Mouse (Mus musculus) forebrain, embryonic 16.5 days (tissue): ENCODE data around the gene Bcat1. TPM values are rescaled to one million over a fixed set of nuclear protein-coding genes. Genes with fewer than 3 reads are reported as not detected.

Source experiments
- ATAC-seq: fragments of 200-750 bp; cut with Nextera tagmentation; 2 replicates; pipeline ENCODE4 v1.8.0; 2017; ENCODE audit warnings: mild to moderate bottlenecking, moderate library complexity
- H3K27ac ChIP-seq: fragments of 300-500 bp; sonication (generic); 2 replicates; pipeline ENCODE4 v1.5.1; 2014; ENCODE audit warnings: low read length, control low read depth
- H3K27me3 ChIP-seq: fragments of 300-500 bp; sonication (generic); replicated peaks from 2 replicates; pipeline ENCODE4 v1.6.1; 2014; ENCODE audit warnings: low read length; ENCODE audit not compliant: control insufficient read depth, insufficient read depth
- H3K36me3 ChIP-seq: fragments of 300-500 bp; sonication (generic); 2 replicates; pipeline ENCODE4 v1.6.1; 2014; ENCODE audit not compliant: control insufficient read depth, insufficient read depth
- H3K4me1 ChIP-seq: fragments of 300-500 bp; sonication (generic); replicated peaks from 2 replicates; pipeline ENCODE4 v1.6.1; 2014; ENCODE audit warnings: low read length; ENCODE audit not compliant: control insufficient read depth, insufficient read depth
- H3K4me2 ChIP-seq: fragments of 300-500 bp; sonication (generic); 2 replicates; pipeline ENCODE4 v1.6.1; 2014; ENCODE audit warnings: mild to moderate bottlenecking, low read length, control low read depth
- H3K4me3 ChIP-seq: fragments of 300-500 bp; sonication (generic); replicated peaks from 2 replicates; pipeline ENCODE4 v1.5.1; 2014; ENCODE audit warnings: mild to moderate bottlenecking, low read length, control low read depth
- H3K9ac ChIP-seq: fragments of 300-500 bp; sonication (generic); replicated peaks from 2 replicates; pipeline ENCODE4 v1.6.1; 2014; ENCODE audit warnings: low read depth, low read length, control low read depth
- H3K9me3 ChIP-seq: fragments of 300-500 bp; sonication (generic); 2 replicates; pipeline ENCODE4 v1.6.1; 2016; ENCODE audit warnings: low read length; ENCODE audit not compliant: control insufficient read depth
- WGBS: fragments of 180-500 bp; shearing (Covaris S2); extraction: QIAGEN DNeasy Blood & Tissue Kit; methylation state at CpG from one replicate; pipeline ENCODE4 v1.1.7; 2014; 5-methylcytosine and 5-hydroxymethylcytosine counted together
- polyA plus RNA-seq: library from polyadenylated mRNA; unstranded; fragments of >200 nt; fragmentation: Nextera tagmentation; extraction: Ambion mirVana; gene quantifications from 2 replicates; pipeline ENCODE4 v1.2.1, GENCODE M21; 2015

Bcat1 gene
- polyA plus RNA-seq, 1 experiment from 2014 or later, result 110 TPM

DNA sequence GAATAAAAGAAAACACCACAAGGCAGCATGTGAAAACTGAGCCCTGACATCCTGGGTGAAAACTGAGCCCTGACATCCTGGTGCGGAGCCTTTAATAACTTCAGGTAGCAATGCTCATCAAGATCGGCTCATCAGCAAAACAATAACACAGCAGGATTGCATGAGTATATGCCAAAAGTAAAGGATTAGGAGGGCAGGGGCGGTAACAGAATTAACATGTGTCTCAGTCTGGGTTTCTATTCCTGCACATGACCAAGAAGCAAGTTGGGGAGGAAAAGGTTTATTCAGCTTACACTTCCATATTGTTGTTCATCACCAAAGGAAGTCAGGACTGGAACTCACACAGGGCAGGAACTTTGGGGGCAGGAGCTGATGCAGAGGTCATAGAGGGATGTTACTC, 93.9 kb downstream of the Bcat1 start:
- H3K27me3 ChIP-seq, result no peaks in the 10 kb centered on the region
- H3K36me3 ChIP-seq, result no peaks in the 10 kb centered on the region
- ATAC-seq, result no peak
- WGBS, result 55% methylated on average over 3 of the region's 3 CpGs
- no peak overlapping the region for H3K4me3 ChIP-seq
- H3K4me1 ChIP-seq, result no peaks in the 10 kb centered on the region
- H3K27ac ChIP-seq, result no peak overlapping the region
- H3K9ac ChIP-seq, result no peak overlapping the region
- H3K4me2 ChIP-seq, result no peak overlapping the region
- no peaks in the 10 kb centered on the region for H3K9me3 ChIP-seq

DNA sequence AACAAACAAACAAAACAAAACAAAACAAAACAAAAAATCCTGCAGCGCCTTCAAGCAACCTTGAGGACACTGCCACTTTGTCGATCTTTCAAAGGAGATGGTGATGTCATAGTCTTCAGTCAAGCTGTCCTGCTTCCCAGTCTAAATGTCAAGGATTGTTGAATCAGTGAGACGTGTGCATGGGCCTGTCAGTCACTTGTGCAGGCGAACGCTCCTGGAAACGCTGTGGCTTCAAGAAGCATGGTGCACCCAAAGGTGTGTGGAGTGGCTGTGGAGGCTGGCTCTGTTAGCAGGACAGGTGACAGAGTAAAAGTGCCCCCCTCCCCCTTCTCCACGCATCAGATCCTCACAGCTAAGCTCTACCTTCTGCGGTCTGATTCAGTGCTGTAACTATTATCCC, 103.6 kb downstream of the Bcat1 start:
- WGBS, result 73% methylated on average over 8 of the region's 8 CpGs
- no peaks in the 10 kb centered on the region for H3K36me3 ChIP-seq
- no peaks in the 10 kb centered on the region for H3K9me3 ChIP-seq
- no peak overlapping the region for H3K4me2 ChIP-seq
- no peak overlapping the region for H3K9ac ChIP-seq
- no peak overlapping the region for H3K27ac ChIP-seq
- no peaks in the 10 kb centered on the region for H3K27me3 ChIP-seq
- no peak for ATAC-seq
- H3K4me3 ChIP-seq, result no peak overlapping the region
- H3K4me1 ChIP-seq, result no peaks in the 10 kb centered on the region

DNA sequence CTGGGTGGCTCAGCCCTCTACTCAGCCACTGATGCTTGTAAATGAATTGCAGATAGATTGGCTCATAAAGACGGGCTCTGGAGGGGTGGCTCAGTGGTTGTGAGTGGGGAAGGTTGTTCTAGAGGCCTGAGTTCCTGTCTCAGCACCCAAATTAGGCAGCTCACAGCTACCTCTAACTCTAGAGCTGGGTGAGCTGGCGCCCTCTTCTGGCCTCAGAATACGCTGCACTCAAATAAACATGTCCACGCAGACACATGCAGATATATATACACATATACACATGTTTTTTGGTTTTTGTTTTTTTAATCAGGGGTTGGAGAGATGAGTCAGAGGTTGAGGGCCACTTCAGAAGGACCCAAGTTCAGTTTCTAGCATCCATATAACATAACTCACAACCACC, 105.1 kb downstream of the Bcat1 start:
- no peak overlapping the region for H3K4me3 ChIP-seq
- H3K4me1 ChIP-seq, result no peaks in the 10 kb centered on the region
- 86% methylated on average over 4 of the region's 4 CpGs for WGBS
- H3K27ac ChIP-seq, result no peak overlapping the region
- H3K9me3 ChIP-seq, result no peaks in the 10 kb centered on the region
- H3K9ac ChIP-seq, result no peak overlapping the region
- ATAC-seq, result no peak
- no peak overlapping the region for H3K4me2 ChIP-seq
- no peaks in the 10 kb centered on the region for H3K36me3 ChIP-seq
- no peaks in the 10 kb centered on the region for H3K27me3 ChIP-seq

DNA sequence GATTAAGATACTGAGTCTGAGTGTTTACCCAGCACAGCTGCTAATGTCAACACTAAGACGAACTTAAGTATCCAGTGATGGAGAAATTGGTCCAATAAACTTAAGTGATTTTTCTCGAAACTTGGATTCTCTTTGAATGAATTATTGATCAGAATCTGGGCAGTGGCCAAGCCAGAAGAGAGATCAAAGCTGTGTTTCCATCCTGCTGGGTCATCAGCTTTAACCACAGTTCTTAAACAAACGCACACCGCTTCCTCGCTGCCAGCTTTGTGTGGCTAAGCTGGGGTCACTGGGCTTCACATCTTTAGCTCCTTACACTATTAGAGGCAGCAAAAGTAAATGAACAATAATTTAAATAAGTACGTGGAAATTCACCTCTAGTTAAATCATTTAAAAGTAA, 108.4 kb downstream of the Bcat1 start:
- Histone ChIP-seq H3K9ac (no peak overlapping the region), H3K9me3 (no peaks in the 10 kb centered on the region), H3K4me1 (no peaks in the 10 kb centered on the region), H3K4me2 (no peak overlapping the region), H3K36me3 (no peaks in the 10 kb centered on the region), H3K27ac (no peak overlapping the region), H3K27me3 (no peaks in the 10 kb centered on the region), H3K4me3 (no peak overlapping the region)
- no peak for ATAC-seq
- WGBS, result 57% methylated on average over 6 of the region's 6 CpGs

DNA sequence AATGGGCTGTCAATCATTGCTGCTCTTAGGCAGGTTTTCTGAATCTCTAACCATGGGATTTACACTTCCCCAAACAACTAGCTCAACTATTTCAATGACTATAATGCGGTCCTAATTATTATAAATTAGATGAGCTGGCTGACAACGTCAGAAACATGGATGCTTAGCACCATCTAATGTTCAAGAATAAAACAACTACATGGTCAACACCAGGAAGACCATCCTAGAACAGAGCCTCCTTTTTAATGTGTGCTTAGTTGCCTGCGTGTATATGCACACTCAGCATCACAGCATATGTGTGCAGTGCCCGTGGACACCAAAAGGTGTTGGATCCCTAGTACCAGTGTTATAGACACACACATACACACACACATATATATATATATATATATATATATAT, 111.8 kb downstream of the Bcat1 start:
- H3K9ac ChIP-seq, result no peak overlapping the region
- H3K9me3 ChIP-seq, result no peaks in the 10 kb centered on the region
- no peaks in the 10 kb centered on the region for H3K36me3 ChIP-seq
- ATAC-seq, result peak; percentile 62
- 52% methylated on average over 4 of the region's 4 CpGs for WGBS
- H3K27me3 ChIP-seq, result no peaks in the 10 kb centered on the region
- peaks cover 3% of the 10 kb centered on the region; the same call in 1 of the 2 replicates for H3K4me1 ChIP-seq
- H3K27ac ChIP-seq, result no peak overlapping the region
- no peak overlapping the region for H3K4me3 ChIP-seq
- no peak overlapping the region for H3K4me2 ChIP-seq

DNA sequence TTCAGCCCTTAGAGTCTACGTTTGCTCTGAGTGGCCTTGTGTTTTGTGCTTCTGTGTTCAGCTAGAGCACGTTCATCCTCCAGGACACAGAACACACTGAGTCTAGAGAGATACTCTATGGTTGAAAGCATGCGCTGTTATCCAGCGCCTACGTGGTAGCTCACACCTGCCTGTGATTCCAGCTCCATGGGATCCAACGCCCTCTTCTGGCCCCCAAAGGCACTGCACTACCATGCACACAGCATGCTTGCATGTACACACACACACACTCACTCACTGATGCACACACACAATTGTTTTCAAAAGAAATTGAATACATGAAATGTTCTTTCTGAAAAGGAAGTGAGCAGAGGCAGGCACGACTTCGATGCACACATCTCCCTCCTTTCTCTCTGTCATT, 112.8 kb downstream of the Bcat1 start:
- 87% methylated on average over 8 of the region's 8 CpGs for WGBS

DNA sequence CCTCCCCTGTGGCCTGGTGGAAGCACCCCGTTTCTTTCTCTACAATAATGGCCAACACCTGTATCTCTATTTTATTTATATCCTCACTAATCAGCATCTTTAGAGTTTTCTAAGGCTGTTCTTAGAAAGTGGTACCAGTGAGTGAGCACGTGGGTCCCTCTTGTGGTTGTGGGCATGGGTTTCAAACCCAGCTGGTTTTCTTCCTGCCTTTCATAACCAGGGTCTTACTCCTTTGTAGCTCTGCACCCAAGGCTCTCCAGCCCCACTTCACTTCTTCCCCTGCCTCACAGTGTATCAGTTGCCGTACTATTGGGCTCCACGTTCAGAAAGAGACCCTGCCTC, 114.0 kb downstream of the Bcat1 start:
- H3K27ac ChIP-seq, result no peak overlapping the region
- no peak overlapping the region for H3K9ac ChIP-seq
- no peaks in the 10 kb centered on the region for H3K36me3 ChIP-seq
- no peak overlapping the region for H3K4me3 ChIP-seq
- H3K9me3 ChIP-seq, result no peaks in the 10 kb centered on the region
- H3K27me3 ChIP-seq, result no peaks in the 10 kb centered on the region
- WGBS, result 62% methylated on average over 4 of the region's 4 CpGs
- H3K4me2 ChIP-seq, result no peak overlapping the region
- peaks cover 3% of the 10 kb centered on the region; the same call in 1 of the 2 replicates for H3K4me1 ChIP-seq
- ATAC-seq, result peak; percentile 47

More for the DNA sequence above, 112.8 kb downstream of the Bcat1 start:
- Histone ChIP-seq H3K4me2 (no peak overlapping the region), H3K27me3 (no peaks in the 10 kb centered on the region), H3K4me3 (no peak overlapping the region), H3K4me1 (peaks cover 3% of the 10 kb centered on the region; the same call in 1 of the 2 replicates), H3K36me3 (no peaks in the 10 kb centered on the region), H3K27ac (no peak overlapping the region), H3K9me3 (no peaks in the 10 kb centered on the region), H3K9ac (no peak overlapping the region; the same call in 1 of the 2 replicates)
- no peak for ATAC-seq

DNA sequence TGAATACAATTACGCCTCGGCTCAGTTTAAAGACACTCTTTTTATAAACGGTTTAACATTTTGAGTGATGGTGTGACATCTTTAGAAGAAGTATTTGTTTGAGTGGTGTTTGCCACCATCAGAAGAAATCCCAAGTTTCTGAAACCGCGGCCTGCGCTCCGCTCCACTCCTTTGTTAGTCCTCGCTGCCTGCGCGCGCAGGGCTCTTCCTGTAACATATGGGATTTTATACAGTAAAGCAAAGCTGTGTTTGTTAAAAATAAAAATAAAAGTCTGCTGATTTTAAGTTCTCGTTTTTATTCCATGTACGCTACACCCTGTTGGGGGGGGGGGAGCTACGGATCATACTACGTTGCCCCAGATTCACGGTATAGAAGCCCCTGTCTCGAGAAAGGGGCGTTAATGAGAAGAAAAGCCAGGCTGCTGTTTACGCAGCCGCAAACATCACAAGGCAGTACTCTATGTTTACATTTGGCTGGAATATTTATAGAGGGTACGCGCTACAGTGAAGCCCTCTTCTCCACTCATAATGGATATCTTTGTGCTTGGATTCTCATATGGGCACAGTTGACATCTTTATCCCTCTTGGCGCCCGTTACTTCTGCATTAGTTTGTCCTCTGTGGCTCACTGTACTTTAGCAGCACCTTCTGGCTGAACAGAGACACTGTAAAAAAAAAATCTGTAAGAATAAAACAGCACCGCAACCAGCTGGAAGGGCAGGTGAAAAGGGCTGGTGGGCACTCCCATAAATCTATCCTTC, 114.6 kb downstream of the Bcat1 start:
- H3K9ac ChIP-seq, result peak overlapping the region; percentile 24; the same call in 1 of the 2 replicates
- no peaks in the 10 kb centered on the region for H3K36me3 ChIP-seq
- H3K4me2 ChIP-seq, result peak overlapping the region; percentile 41
- WGBS, result 52% methylated on average over 25 of the region's 25 CpGs
- peaks cover 3% of the 10 kb centered on the region; the same call in 1 of the 2 replicates for H3K4me1 ChIP-seq
- ATAC-seq, result peak; percentile 84
- H3K27me3 ChIP-seq, result no peaks in the 10 kb centered on the region
- peak overlapping the region; percentile 68; the same call in 1 of the 2 replicates for H3K27ac ChIP-seq
- no peaks in the 10 kb centered on the region for H3K9me3 ChIP-seq
- H3K4me3 ChIP-seq, result peak overlapping the region; percentile 12; the same call in 1 of the 2 replicates

DNA sequence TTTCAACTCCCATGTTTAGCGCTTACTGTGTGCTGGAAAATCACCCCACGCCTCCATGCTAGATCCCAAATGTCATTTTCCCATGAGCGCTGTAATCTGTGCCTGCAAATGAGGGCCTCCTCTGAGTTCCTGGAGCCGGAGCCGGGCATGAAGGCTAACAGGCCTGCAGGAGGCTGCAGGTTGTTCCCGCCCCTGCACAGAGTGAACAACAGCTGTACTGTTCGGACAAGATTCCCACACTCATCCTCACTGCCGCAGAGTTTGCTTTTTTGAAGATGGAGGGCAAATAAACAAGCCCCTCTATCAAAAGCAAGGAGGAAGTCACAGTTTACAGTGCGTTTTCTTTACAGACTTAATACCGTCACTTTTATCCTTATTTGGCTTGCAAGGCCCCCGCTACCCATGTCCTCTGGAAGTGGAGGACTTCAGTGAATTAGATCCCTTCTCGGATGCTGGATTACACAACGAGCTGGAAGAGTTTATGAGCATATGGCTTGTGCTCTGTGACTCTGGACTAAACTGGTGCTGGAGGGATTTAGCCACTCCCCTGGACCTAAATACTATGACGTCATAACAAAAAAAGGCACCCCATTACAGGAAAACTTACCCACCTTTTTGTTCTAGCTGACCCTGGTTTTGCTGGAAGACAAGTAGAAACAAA, 120.0 kb downstream of the Bcat1 start:
- 60% methylated on average over 14 of the region's 14 CpGs for WGBS
- Histone ChIP-seq H3K9ac (no peak overlapping the region), H3K27me3 (no peaks in the 10 kb centered on the region), H3K4me3 (no peak overlapping the region), H3K27ac (no peak overlapping the region), H3K36me3 (no peaks in the 10 kb centered on the region), H3K9me3 (no peaks in the 10 kb centered on the region), H3K4me1 (no peaks in the 10 kb centered on the region), H3K4me2 (no peak overlapping the region)
- no peak for ATAC-seq
